9 mouse cellular contexts compared by ENCODE assay signal in the genomic region with DNA sequence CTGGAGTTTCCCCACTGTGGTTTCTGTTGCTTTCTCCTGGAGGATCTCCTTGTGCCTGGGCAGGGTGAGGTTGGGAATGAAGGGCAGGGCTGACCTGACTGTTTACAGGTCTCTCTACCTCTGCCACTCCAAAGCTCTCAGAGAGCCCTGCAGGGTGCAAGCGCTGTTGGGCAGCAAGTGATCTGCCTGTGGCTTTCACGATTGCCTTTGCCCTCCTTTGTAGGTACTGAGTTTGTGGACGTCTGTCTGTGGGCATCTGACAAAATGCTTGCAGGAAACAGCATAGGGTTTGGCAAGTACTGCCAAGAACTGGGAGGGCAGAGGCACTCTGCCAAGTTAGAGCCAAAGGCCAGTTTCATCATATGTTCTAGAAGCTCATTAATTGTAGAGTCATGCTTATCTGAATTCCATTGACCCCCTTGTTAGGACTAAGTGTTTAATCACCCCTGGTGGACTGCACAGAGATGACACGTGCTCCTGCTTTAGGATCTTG. TPM values are rescaled to one million over a fixed set of nuclear protein-coding genes. Genes with fewer than 3 reads are reported as not detected.
DNase-seq lines count a peak whose midpoint lies in the region; ATAC-seq lines count a peak whose summit lies in the region.
"Had no signal": no experiment of that assay in that cellular context is flagged by ENCODE, and none has a peak within 500 bp of the region (broad histone marks: within the 10 kb centered on the region; RNA-seq: fewer than 3 reads in every experiment).

No protein-coding gene starts in this region.

- no peak overlapping the region for H3K27ac ChIP-seq in kidney, embryonic 14.5 days (ENCODE audit: low read depth, low read length)
- H3K27ac ChIP-seq in intestine, embryonic 14.5 days (ENCODE audit: low read depth), result 0 out of 2 replicates have a peak overlapping the region, but pooled peaks have one; percentile 35
- H3K27ac ChIP-seq: hindbrain, embryonic 15.5 days had no signal

- no peaks in the 10 kb centered on the region for H3K9me3 ChIP-seq in kidney, embryonic 14.5 days (ENCODE audit: control insufficient read depth, low read length)
- no peaks in the 10 kb centered on the region for H3K9me3 ChIP-seq in intestine, embryonic 14.5 days (ENCODE audit: control insufficient read depth, low read length)
- H3K9me3 ChIP-seq: hindbrain, embryonic 15.5 days had no signal

- H3K36me3 ChIP-seq in kidney, embryonic 14.5 days (ENCODE audit: control insufficient read depth, insufficient read depth, low read length), result no peaks in the 10 kb centered on the region
- H3K36me3 ChIP-seq in intestine, embryonic 14.5 days (ENCODE audit: control insufficient read depth, insufficient read depth, low read length), result no peaks in the 10 kb centered on the region
- H3K36me3 ChIP-seq: hindbrain, embryonic 15.5 days had no signal

- no peak overlapping the region for H3K4me3 ChIP-seq in kidney, embryonic 14.5 days (ENCODE audit: low read length)
- no peak overlapping the region for H3K4me3 ChIP-seq in intestine, embryonic 14.5 days (ENCODE audit: low read depth, low read length)
- H3K4me3 ChIP-seq: hindbrain, embryonic 15.5 days had no signal

- H3K27me3 ChIP-seq in kidney, embryonic 14.5 days (ENCODE audit: control insufficient read depth, insufficient read depth, low read length), result no peaks in the 10 kb centered on the region
- H3K27me3 ChIP-seq in intestine, embryonic 14.5 days (replicated peaks; ENCODE audit: control insufficient read depth, insufficient read depth, low read length), result no peaks in the 10 kb centered on the region
- H3K27me3 ChIP-seq: hindbrain, embryonic 15.5 days had no signal

- peak; percentile 54 for DNase-seq in kidney, adult 11 months
- DNase-seq in adrenal gland, adult 8-10 months, result peak; percentile 68
- no peak for DNase-seq in intestine, embryonic 14.5 days (ENCODE audit: low spot score)
- peak; percentile 55 for DNase-seq in lung, postnatal 14 days
- DNase-seq in left cerebral cortex, adult 18-20 months (ENCODE audit: low spot score in 2 of 2), result no peak
- no peak for DNase-seq in spleen, postnatal 10 days (ENCODE audit: low spot score in 2 of 2)
- DNase-seq in c-Kit-positive CD71-positive TER-119-positive erythroid progenitor cells, embryonic 14.5 days (ENCODE audit: low spot score), result no peak

- no peak overlapping the region for H3K4me2 ChIP-seq in kidney, embryonic 14.5 days (replicated peaks; ENCODE audit: low read depth, low read length)
- H3K4me2 ChIP-seq in intestine, embryonic 14.5 days (ENCODE audit: low read length), result peak overlapping the region; percentile 16; the same call in 1 of the 2 replicates
- H3K4me2 ChIP-seq: hindbrain, embryonic 15.5 days had no signal

- no peak overlapping the region for H3K9ac ChIP-seq in kidney, embryonic 14.5 days (ENCODE audit: low read depth, low read length)
- no peak overlapping the region for H3K9ac ChIP-seq in intestine, embryonic 14.5 days (ENCODE audit: low read length)
- H3K9ac ChIP-seq: hindbrain, embryonic 15.5 days had no signal

- 27% methylated on average over 4 of the region's 4 CpGs for WGBS in kidney, embryonic 14.5 days
- WGBS in intestine, embryonic 14.5 days, result 28% methylated on average over 4 of the region's 4 CpGs

- ATAC-seq in kidney, embryonic 14.5 days (ENCODE audit: low FRiP score, low TSS enrichment), result no peak
- no peak for ATAC-seq in intestine, embryonic 14.5 days (replicated peaks; ENCODE audit: low FRiP score, low TSS enrichment, low read depth)

- H3K4me1 ChIP-seq in kidney, embryonic 14.5 days (ENCODE audit: control insufficient read depth, insufficient read depth, low read length), result 0 out of 2 replicates have a peak, but pooled peaks cover 19% of the 10 kb centered on the region
- peaks cover 11% of the 10 kb centered on the region; the same call in 1 of the 2 replicates for H3K4me1 ChIP-seq in intestine, embryonic 14.5 days (replicated peaks; ENCODE audit: control insufficient read depth, insufficient read depth, low read length)

RNA-seq across cellular contexts. Expression of gene Lypd6b, which starts 24.4 kb away (rescaled TPM):
- polyA plus RNA-seq in kidney, embryonic 14.5 days (2014; fragmentation: Nextera tagmentation; extraction: Ambion mirVana), result 8.4 and 11.4 TPM in 2 replicates
- total RNA-seq in adrenal gland, adult 8-10 months (2022), result under 1 TPM in 3 of 4 experiments, not detected in 1; 0.24 to 0.52 (median 0.24) TPM
- polyA plus RNA-seq in intestine, embryonic 14.5 days (2014; fragmentation: Nextera tagmentation; extraction: Ambion mirVana), result 2.7 and 3.0 TPM in 2 replicates
- total RNA-seq in left cerebral cortex, adult 18-20 months (2021), result 1 to 10 TPM; 7.3 to 7.9 TPM

Comparison
In these comparisons a context has a peak if more than half of its experiments do, and no peak if none do; other contexts are left out.
1. DNase-seq: peak in kidney, adult 11 months (single experiment), adrenal gland, adult 8-10 months (single experiment) and lung, postnatal 14 days (single experiment); none in intestine, embryonic 14.5 days (single experiment), left cerebral cortex, adult 18-20 months (0 of 2), spleen, postnatal 10 days (0 of 2) and c-Kit-positive CD71-positive TER-119-positive erythroid progenitor cells, embryonic 14.5 days (single experiment).
2. RNA of gene Lypd6b, which starts 24.4 kb away (total RNA-seq): 7.3 to 7.9 TPM in left cerebral cortex, adult 18-20 months; 0.24 to 0.52 TPM in adrenal gland, adult 8-10 months; every median in the first group is over 4 times any median in the second.